Mouse (Mus musculus) hindbrain, embryonic 15.5 days (tissue): ENCODE results near the gene Edc3. TPM values are rescaled to one million over a fixed set of nuclear protein-coding genes. Genes with fewer than 3 reads are reported as not detected.

Source experiments
- ATAC-seq: fragments of 200-750 bp; cut with Nextera tagmentation; 2 replicates; pipeline ENCODE4 v1.8.0; 2017; ENCODE audit warnings: low read depth, moderate number of reproducible peaks, moderate TSS enrichment; ENCODE audit not compliant: low FRiP score
- H3K27ac ChIP-seq: fragments of 300-500 bp; sonication (generic); replicated peaks from 2 replicates; pipeline ENCODE4 v1.5.1; 2015; ENCODE audit warnings: mild to moderate bottlenecking, inconsistent platforms
- H3K27me3 ChIP-seq: fragments of 300-500 bp; sonication (generic); 2 replicates; pipeline ENCODE4 v1.6.1; 2015; ENCODE audit warnings: control low read depth, inconsistent platforms
- H3K36me3 ChIP-seq: fragments of 300-500 bp; sonication (generic); 2 replicates; pipeline ENCODE4 v1.6.1; 2015; ENCODE audit warnings: control low read depth, inconsistent platforms
- H3K4me1 ChIP-seq: fragments of 300-500 bp; sonication (generic); replicated peaks from 2 replicates; pipeline ENCODE4 v1.6.1; 2015; ENCODE audit warnings: control low read depth, inconsistent platforms
- H3K4me2 ChIP-seq: fragments of 300-500 bp; sonication (generic); 2 replicates; pipeline ENCODE4 v1.6.1; 2015; ENCODE audit warnings: moderate library complexity, mild to moderate bottlenecking, inconsistent platforms
- H3K4me3 ChIP-seq: fragments of 300-500 bp; sonication (generic); 2 replicates; pipeline ENCODE4 v1.5.1; 2015; ENCODE audit warnings: mild to moderate bottlenecking, inconsistent platforms
- H3K9ac ChIP-seq: fragments of 300-500 bp; sonication (generic); 2 replicates; pipeline ENCODE4 v1.6.1; 2015; ENCODE audit warnings: inconsistent platforms
- H3K9me3 ChIP-seq: fragments of 300-500 bp; sonication (generic); 2 replicates; pipeline ENCODE4 v1.6.1; 2016; ENCODE audit warnings: control low read depth, inconsistent platforms
- WGBS: fragments of 180-500 bp; shearing (Covaris S2); methylation state at CpG from one replicate; pipeline ENCODE4 v1.1.7; 2015; 5-methylcytosine and 5-hydroxymethylcytosine counted together
- polyA plus RNA-seq: library from polyadenylated mRNA; unstranded; fragments of >200 nt; fragmentation: Nextera tagmentation; extraction: Ambion mirVana; gene quantifications from 2 replicates; pipeline ENCODE4 v1.2.1, GENCODE M21; 2015

Edc3 gene
- polyA plus RNA-seq, 1 experiment from 2014 or later: 31.0 TPM

DNA sequence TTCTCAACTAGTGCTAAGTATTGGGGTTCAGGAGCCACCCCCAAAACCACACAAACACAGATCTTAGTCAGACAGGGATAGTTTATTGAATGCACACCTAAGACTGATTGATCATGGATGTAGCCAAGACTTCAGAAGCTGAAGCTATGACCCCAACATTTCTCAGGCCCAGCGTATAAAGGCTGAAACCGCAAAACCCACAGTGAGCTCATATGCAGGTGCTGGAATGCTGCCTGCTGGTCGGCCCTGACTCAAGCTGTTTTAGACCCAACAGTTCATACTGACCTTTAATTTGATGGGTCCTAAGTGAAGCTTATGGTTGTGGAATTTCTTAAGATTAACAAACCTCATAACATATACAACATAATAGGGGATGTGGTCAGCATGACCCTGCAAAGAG lies 74.3 kb downstream of the Edc3 start:
- no peak overlapping the region for H3K9ac ChIP-seq
- no peaks in the 10 kb centered on the region for H3K9me3 ChIP-seq
- WGBS: 97% methylated on average over 3 of the region's 3 CpGs
- no peaks in the 10 kb centered on the region for H3K4me1 ChIP-seq
- no peak overlapping the region for H3K4me2 ChIP-seq
- no peak overlapping the region for H3K4me3 ChIP-seq
- H3K36me3 ChIP-seq: no peaks in the 10 kb centered on the region
- H3K27ac ChIP-seq: no peak overlapping the region
- no peak for ATAC-seq
- H3K27me3 ChIP-seq: no peaks in the 10 kb centered on the region

DNA sequence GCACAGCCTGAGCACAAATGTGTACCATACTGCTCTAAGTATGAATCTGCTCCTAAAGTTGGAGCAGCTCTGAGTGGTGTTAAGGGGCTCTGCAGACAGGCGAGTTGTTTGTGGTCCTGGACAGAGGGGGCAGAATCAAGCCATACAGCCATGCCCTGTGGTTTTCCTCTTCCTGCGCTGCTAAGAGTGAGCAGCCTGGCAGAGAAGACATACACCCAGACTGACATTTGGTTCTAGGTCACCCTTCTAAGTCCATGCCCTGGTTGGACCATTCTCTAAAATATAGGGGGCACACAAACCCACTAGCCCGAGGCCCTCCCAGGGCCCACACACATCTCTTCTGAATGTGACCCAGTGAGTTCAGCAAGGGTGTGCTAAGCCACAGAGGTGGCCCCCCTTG lies 81.4 kb downstream of the Edc3 start:
- Histone ChIP-seq H3K4me2 (no peak overlapping the region), H3K9me3 (no peaks in the 10 kb centered on the region), H3K27me3 (no peaks in the 10 kb centered on the region), H3K27ac (no peak overlapping the region), H3K9ac (no peak overlapping the region), H3K4me1 (no peaks in the 10 kb centered on the region), H3K4me3 (no peak overlapping the region), H3K36me3 (peaks cover 29% of the 10 kb centered on the region)
- ATAC-seq: no peak
- WGBS: 88% methylated on average over 3 of the region's 3 CpGs

DNA sequence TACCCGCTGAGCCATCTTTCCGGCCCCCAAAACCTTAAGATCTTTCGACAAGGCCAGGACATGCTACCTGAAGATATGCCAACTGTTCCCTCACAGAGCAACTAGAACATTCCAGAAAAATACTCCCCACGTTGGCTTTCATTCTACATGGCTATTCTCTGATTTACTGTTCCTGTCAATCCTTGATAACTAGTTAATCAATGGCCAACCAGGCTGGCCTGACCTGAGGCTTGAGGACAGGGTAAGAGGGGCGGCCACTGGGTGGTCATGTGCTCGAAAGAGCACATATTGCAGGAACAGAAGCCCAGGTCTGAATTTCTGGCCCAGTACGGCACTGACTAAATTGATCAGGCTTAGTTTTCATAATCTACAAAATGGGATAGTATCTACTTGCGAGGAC lies 89.1 kb downstream of the Edc3 start:
- Histone ChIP-seq H3K9me3 (no peaks in the 10 kb centered on the region), H3K9ac (no peak overlapping the region), H3K4me3 (no peak overlapping the region), H3K27me3 (no peaks in the 10 kb centered on the region), H3K36me3 (peaks cover 33% of the 10 kb centered on the region), H3K27ac (no peak overlapping the region), H3K4me1 (peaks cover 7% of the 10 kb centered on the region), H3K4me2 (no peak overlapping the region)
- 93% methylated on average over 8 of the region's 8 CpGs for WGBS
- ATAC-seq: no peak

DNA sequence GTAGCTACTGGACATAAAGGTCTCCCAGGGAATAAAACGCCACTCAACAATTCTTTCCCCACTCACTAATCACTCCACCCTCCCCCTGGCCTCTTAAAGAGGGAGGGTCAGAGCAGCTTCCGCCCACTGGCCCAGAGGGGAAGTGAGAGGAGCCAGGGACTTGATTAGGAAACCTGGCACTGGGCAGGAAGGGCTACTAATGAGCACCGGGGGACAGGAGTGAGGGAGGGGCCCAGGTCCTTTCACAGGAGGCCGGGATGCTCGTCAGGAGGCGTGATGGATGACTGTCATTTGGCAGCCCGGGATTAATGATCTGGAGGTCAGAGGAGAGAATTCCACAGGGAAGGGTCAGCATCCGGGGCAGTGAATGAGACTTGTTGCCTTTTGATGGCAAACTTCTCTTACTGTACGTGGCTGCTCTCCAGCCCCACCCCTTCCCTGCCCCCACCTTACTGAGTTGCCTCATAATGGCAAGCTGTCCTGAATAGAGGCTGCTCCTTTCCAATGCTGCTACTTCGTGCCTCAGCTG lies 90.4 kb downstream of the Edc3 start:
- ATAC-seq: no peak
- Histone ChIP-seq H3K36me3 (peaks cover 22% of the 10 kb centered on the region), H3K4me2 (no peak overlapping the region), H3K27ac (no peak overlapping the region), H3K9me3 (no peaks in the 10 kb centered on the region), H3K4me1 (peaks cover 21% of the 10 kb centered on the region), H3K4me3 (no peak overlapping the region), H3K27me3 (no peaks in the 10 kb centered on the region), H3K9ac (no peak overlapping the region)
- 8% methylated on average over 10 of the region's 10 CpGs for WGBS

DNA sequence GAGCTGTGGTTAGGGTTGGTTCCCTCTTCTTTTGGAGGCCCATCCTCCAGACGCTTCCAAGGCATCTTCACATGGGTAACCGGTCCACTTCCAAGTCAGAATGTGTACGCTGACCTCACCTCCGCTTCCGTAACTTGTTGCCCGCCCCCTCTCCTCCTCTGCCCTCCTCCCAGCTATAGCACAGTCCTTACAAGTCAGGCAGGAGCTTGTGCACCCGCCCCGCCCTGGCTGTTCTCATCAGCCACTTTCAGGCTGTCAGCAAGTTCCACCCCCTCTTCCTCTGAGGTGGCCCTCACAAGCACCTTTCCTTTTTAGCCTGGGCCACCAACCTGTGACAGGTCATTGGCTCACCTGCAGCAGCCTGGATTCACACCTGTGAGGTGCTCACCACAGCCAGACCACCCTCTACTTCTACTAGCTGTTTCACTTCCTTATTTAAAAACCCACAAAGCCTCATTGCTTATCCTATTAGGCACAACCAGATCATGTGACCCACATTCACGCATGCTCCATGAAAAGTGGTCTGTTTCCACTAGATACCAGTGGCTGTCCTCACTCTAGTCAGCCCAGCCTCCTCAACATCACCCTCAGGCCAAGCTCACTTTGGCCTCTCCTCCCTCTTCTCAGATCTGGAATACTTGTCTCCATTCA lies 92.1 kb downstream of the Edc3 start:
- Histone ChIP-seq H3K9me3 (no peaks in the 10 kb centered on the region), H3K27ac (no peak overlapping the region), H3K4me2 (no peak overlapping the region), H3K9ac (no peak overlapping the region), H3K36me3 (peaks cover 15% of the 10 kb centered on the region), H3K27me3 (no peaks in the 10 kb centered on the region), H3K4me3 (no peak overlapping the region), H3K4me1 (peaks cover 21% of the 10 kb centered on the region)
- 91% methylated on average over 9 of the region's 9 CpGs for WGBS
- no peak for ATAC-seq

Other genes with a start within 250 kb of the Edc3 start
- gene Scamp5, start 240.5 kb upstream of the Edc3 start, polyA plus RNA-seq: 134 and 139 TPM in 2 replicates
- 17.7 and 18.0 TPM in 2 replicates for gene Rpp25, start 204.5 kb upstream of the Edc3 start, polyA plus RNA-seq
- 894 and 915 TPM in 2 replicates for gene Cox5a, start 187.3 kb upstream of the Edc3 start, polyA plus RNA-seq
- gene Fam219b, start 171.0 kb upstream of the Edc3 start, polyA plus RNA-seq: 25.0 TPM in 2 replicates
- gene Mpi, start 155.8 kb upstream of the Edc3 start, polyA plus RNA-seq: 74.7 and 75.9 TPM in 2 replicates
- 48.6 and 48.9 TPM in 2 replicates for gene Scamp2, start 147.6 kb upstream of the Edc3 start, polyA plus RNA-seq
- gene Ulk3, start 119.1 kb upstream of the Edc3 start, polyA plus RNA-seq: 30.9 and 34.6 TPM in 2 replicates
- gene Cplx3, start 102.3 kb upstream of the Edc3 start, polyA plus RNA-seq: 0.19 and 1.3 TPM in 2 replicates
- not detected in 2 replicates for gene Lman1l, start 87.8 kb upstream of the Edc3 start, polyA plus RNA-seq
- gene Csk, start 54.9 kb upstream of the Edc3 start, polyA plus RNA-seq: 36.6 and 44.5 TPM in 2 replicates
- not detected in 2 replicates for gene Cyp1a2, start 24.8 kb upstream of the Edc3 start, polyA plus RNA-seq
- 0.05 and 0.19 TPM in 2 replicates for gene Cyp1a1, start 20.6 kb upstream of the Edc3 start, polyA plus RNA-seq
- 65.5 and 67.0 TPM in 2 replicates for gene Clk3, start 57.3 kb downstream of the Edc3 start, polyA plus RNA-seq
- gene Arid3b, start 128.3 kb downstream of the Edc3 start, polyA plus RNA-seq: 7.7 and 8.5 TPM in 2 replicates
- gene Ubl7, start 202.4 kb downstream of the Edc3 start, polyA plus RNA-seq: 164 and 172 TPM in 2 replicates
- 2.5 and 3.7 TPM in 2 replicates for gene Sema7a, start 231.6 kb downstream of the Edc3 start, polyA plus RNA-seq